Comparison of ENCODE assay signal across 11 mouse cellular contexts in the genomic region with DNA sequence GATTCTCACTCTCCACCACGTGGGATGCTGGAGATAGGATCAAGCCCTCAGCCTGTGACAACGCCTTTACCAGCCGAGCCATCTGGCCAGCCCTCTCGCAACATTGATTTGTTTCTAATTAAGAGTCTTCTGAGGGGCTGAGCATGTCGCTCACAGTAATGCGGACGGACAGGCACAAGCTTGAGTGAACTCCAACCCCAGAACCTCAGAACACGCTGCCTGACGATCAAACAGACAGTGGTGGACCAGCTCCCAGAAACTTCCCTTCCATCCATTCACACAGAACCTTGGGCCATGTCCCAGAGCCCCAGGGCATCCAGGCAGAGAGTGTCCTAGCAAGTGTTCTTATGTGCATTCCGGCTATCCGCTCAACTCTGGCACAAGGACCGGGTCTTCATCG. TPM values are rescaled to one million over a fixed set of nuclear protein-coding genes. Genes with fewer than 3 reads are reported as not detected.
A peak's percentile ranks its signal among the peaks of the same experiment; 100 is the strongest.
DNase-seq lines count a peak whose midpoint lies in the region; ATAC-seq and TF ChIP-seq lines count a peak whose summit lies in the region.
"Had no signal": no experiment of that assay in that cellular context is flagged by ENCODE, and none has a peak within 500 bp of the region (broad histone marks: within the 10 kb centered on the region; RNA-seq: fewer than 3 reads in every experiment).

No protein-coding gene starts in this region.

- H3K4me2 ChIP-seq in midbrain, postnatal 0 days (ENCODE audit: low read depth, low read length, poor library complexity, severe bottlenecking) = no peak overlapping the region
- H3K4me2 ChIP-seq in midbrain, embryonic 15.5 days = no peak overlapping the region
- no peak overlapping the region for H3K4me2 ChIP-seq in intestine, embryonic 15.5 days (replicated peaks)
- H3K4me2 ChIP-seq: embryonic facial prominence, embryonic 13.5 days; lung, embryonic 15.5 days had no signal

- DNase-seq in cerebellum, adult 11-12 months = peak; percentile 3
- no peak for DNase-seq in cerebellum, adult 8-10 months
- DNase-seq in kidney, adult 11 months = peak; percentile 1
- DNase-seq in kidney, adult 9 months = no peak
- peak; percentile 78 for DNase-seq in midbrain, postnatal 0 days (ENCODE audit: low spot score)
- peak; percentile 7 to 17 for DNase-seq in gastrocnemius, postnatal 4 days (ENCODE audit: low spot score in 2 of 2)

- H3K36me3 ChIP-seq in midbrain, postnatal 0 days (ENCODE audit: insufficient read depth, low read length) = no peaks in the 10 kb centered on the region
- no peaks in the 10 kb centered on the region for H3K36me3 ChIP-seq in midbrain, embryonic 15.5 days (replicated peaks)
- no peaks in the 10 kb centered on the region for H3K36me3 ChIP-seq in intestine, embryonic 15.5 days
- H3K36me3 ChIP-seq: embryonic facial prominence, embryonic 13.5 days; lung, embryonic 15.5 days had no signal

- H3K4me3 ChIP-seq in midbrain, postnatal 0 days (ENCODE audit: low read depth, low read length) = no peak overlapping the region
- H3K4me3 ChIP-seq in midbrain, embryonic 15.5 days = no peak overlapping the region
- H3K4me3 ChIP-seq in intestine, embryonic 15.5 days (replicated peaks) = no peak overlapping the region
- H3K4me3 ChIP-seq: embryonic facial prominence, embryonic 13.5 days; lung, embryonic 15.5 days had no signal

- no peaks in the 10 kb centered on the region for H3K4me1 ChIP-seq in midbrain, postnatal 0 days (ENCODE audit: insufficient read depth, low read length)
- no peaks in the 10 kb centered on the region for H3K4me1 ChIP-seq in midbrain, embryonic 15.5 days
- H3K4me1 ChIP-seq in intestine, embryonic 15.5 days (replicated peaks) = 0 out of 2 replicates have a peak, but pooled peaks cover 3% of the 10 kb centered on the region
- H3K4me1 ChIP-seq: embryonic facial prominence, embryonic 13.5 days had no signal

- H3K27me3 ChIP-seq in midbrain, postnatal 0 days (ENCODE audit: insufficient read depth, low read length) = no peaks in the 10 kb centered on the region; the same call in 1 of the 2 replicates
- 0 out of 2 replicates have a peak, but pooled peaks cover 4% of the 10 kb centered on the region for H3K27me3 ChIP-seq in midbrain, embryonic 15.5 days (replicated peaks)
- 0 out of 2 replicates have a peak, but pooled peaks cover 2% of the 10 kb centered on the region for H3K27me3 ChIP-seq in intestine, embryonic 15.5 days (replicated peaks)
- H3K27me3 ChIP-seq: lung, embryonic 15.5 days; Patski had no signal

- ATAC-seq in midbrain, postnatal 0 days (ENCODE audit: low FRiP score) = no peak
- ATAC-seq in midbrain, embryonic 15.5 days (replicated peaks) = no peak
- ATAC-seq in intestine, embryonic 15.5 days = no peak
- ATAC-seq: Patski had no signal

- TF ChIP-seq CTCF in midbrain, postnatal 0 days (IDR thresholded peaks at IDR 0.05) = no peak

- H3K9me3 ChIP-seq in midbrain, postnatal 0 days (ENCODE audit: low read length) = no peaks in the 10 kb centered on the region
- no peaks in the 10 kb centered on the region for H3K9me3 ChIP-seq in midbrain, embryonic 15.5 days
- no peaks in the 10 kb centered on the region for H3K9me3 ChIP-seq in intestine, embryonic 15.5 days
- H3K9me3 ChIP-seq: embryonic facial prominence, embryonic 13.5 days; lung, embryonic 15.5 days had no signal

- WGBS in midbrain, postnatal 0 days = 57% methylated on average over 13 of the region's 13 CpGs
- WGBS in midbrain, embryonic 15.5 days = 62% methylated on average over 13 of the region's 13 CpGs
- WGBS in intestine, embryonic 15.5 days = 80% methylated on average over 13 of the region's 13 CpGs

- no peak overlapping the region for H3K9ac ChIP-seq in midbrain, postnatal 0 days (replicated peaks; ENCODE audit: low read length, poor library complexity, severe bottlenecking)
- no peak overlapping the region for H3K9ac ChIP-seq in midbrain, embryonic 15.5 days
- no peak overlapping the region for H3K9ac ChIP-seq in intestine, embryonic 15.5 days
- H3K9ac ChIP-seq: embryonic facial prominence, embryonic 13.5 days; lung, embryonic 15.5 days had no signal

- H3K27ac ChIP-seq in midbrain, postnatal 0 days (ENCODE audit: low read depth, low read length) = no peak overlapping the region
- H3K27ac ChIP-seq in midbrain, embryonic 15.5 days = no peak overlapping the region
- no peak overlapping the region for H3K27ac ChIP-seq in intestine, embryonic 15.5 days
- H3K27ac ChIP-seq: embryonic facial prominence, embryonic 13.5 days; lung, embryonic 15.5 days had no signal

RNA-seq across cellular contexts. Expression of a gene that starts 36.6 kb away (rescaled TPM):
- total RNA-seq in midbrain, postnatal 0 days (2014; rRNA removed) = 4.3 and 6.1 TPM in 2 replicates
- 3.9 and 4.7 TPM in 2 replicates for polyA plus RNA-seq in midbrain, postnatal 0 days (2015; fragmentation: Nextera tagmentation; extraction: Ambion mirVana)
- polyA plus RNA-seq in midbrain, embryonic 15.5 days (2015; fragmentation: Nextera tagmentation; extraction: Ambion mirVana) = 4.3 and 4.8 TPM in 2 replicates
- 10 to 100 TPM; 26.8 to 27.1 TPM for total RNA-seq in gastrocnemius, postnatal 4 days (2021)
- 12.0 and 13.4 TPM in 2 replicates for polyA plus RNA-seq in intestine, embryonic 15.5 days (2015; fragmentation: Nextera tagmentation; extraction: Ambion mirVana)

Comparison
In these comparisons a context has a peak if more than half of its experiments do, and no peak if none do; other contexts are left out.
1. DNase-seq: peak in cerebellum, adult 11-12 months (single experiment), kidney, adult 11 months (single experiment), midbrain, postnatal 0 days (single experiment) and gastrocnemius, postnatal 4 days (2 of 2); none in cerebellum, adult 8-10 months (single experiment) and kidney, adult 9 months (single experiment).